Mouse (Mus musculus) brain, adult 2 months (tissue): ENCODE measurements around the gene Nln.

Source experiments
- DNase-seq: peaks from one replicate; pipeline ENCODE4 v3.0.0; 2011; ENCODE audit warnings: low read depth, low spot score

The Nln gene

DNA sequence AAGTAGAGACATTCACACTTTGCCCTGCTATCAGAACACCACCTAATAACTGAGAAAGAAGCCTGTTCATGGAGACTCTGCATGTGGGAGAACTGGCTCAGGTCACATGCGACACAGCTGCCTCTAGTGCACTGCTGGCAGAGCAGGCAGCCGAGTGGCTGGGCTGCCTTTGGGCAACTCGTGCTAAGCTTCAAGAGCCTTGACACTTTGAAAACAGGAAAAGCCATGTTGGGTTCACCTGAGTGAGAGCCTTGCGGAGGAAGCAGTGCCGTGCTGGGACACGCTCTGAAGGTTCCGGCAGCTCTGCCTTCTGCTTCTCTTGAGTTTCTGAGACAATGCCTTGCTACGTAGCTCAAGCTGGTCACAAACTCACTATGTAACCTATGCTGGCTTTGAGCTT is 66.7 kb downstream of the Nln start:
- DNase-seq: no peak

DNA sequence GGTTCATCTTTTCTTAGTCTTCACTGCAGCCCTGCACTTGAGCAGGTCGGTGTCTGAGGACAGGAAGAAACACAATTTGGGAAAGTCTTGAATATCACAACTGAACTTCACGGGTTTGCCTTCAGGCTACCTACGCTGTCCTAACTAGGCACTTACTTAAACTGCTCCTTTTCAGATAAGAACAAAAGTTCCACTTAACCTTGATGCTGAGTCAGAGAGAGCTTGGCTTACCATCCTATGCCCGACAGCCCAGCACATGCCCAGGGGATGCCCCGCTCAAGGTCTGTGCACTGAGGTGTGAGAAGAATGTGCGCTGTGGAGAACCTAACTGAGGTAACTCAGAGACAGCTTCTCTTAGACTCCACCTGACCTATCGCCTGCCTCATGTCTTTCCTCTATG is 67.9 kb downstream of the Nln start:
- DNase-seq: no peak

DNA sequence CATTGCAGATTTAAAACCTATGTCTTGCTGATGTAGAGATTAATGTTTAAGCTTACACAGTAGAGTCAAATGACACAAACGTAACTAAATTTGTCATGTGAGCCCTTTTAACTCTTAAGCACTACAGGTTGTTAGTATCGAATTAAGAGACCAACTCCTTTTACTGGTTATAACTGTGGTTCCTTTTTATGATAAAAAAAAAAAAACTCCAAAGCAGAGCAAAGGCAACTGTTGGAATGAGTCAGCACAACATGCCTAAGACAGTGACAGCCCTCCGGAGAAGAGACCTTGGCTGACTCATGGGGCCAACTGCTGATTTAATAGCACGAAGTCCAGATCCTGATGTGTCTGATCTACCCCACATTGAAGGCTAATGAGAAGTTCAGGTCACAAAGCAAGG is 68.5 kb downstream of the Nln start:
- DNase-seq: peak; percentile 72

DNA sequence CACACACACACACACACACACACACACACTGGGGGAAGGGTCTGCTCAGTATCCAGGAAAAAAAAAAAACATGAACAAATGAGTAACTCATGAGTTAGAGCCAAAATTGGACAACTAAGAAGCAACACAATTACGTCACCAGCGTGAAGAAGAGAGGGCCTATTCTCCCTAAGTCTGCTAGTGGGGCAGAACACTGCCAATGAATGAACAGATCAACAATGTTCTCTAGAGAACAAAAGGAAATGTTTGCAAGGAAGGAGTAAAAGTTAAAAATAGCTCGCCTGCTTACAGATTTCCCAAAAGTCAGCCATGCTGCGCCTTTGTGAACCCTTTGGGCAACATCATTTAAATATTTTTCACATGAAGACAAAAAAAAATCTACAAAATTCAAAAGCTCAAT is 69.6 kb downstream of the Nln start:
- peak; percentile 90 for DNase-seq

DNA sequence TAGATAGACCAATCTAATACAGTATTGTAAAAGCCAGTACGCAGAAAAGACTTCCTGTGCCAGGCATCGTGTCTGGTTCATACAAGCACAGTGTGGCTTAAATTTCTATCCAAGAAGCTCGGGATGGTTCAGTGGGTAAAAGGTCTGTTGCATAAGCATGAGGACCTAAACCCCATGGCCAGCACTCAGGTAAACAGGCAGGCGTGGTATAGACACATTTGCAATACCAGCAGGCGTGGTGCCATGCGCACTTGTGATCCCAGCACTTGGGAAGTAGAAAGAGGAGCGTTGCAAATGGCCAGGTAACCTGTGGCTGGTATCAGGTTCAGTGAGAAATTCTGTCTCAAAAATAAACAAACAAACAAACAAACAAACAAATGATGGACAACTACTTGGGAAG is 70.5 kb downstream of the Nln start:
- no peak for DNase-seq

DNA sequence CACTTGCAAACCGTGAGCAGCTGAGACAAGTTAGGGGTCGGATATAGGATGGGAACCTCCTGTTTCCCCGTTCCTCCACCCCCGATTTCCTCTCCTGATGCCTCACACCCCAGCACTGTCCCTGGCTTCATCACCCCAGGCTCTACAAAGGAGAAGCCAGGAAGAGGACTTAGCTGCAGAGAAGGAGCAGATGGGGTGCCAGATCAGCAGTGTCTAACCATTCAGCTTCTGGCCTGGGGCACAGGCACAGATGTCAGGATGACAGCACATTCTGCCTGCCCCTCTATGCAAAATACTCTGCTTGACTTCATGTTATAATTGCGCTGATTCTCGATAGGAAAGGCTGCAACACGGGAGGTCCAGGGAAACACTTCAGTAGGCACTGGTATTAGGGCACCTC is 71.1 kb downstream of the Nln start:
- DNase-seq: peak; percentile 60

DNA sequence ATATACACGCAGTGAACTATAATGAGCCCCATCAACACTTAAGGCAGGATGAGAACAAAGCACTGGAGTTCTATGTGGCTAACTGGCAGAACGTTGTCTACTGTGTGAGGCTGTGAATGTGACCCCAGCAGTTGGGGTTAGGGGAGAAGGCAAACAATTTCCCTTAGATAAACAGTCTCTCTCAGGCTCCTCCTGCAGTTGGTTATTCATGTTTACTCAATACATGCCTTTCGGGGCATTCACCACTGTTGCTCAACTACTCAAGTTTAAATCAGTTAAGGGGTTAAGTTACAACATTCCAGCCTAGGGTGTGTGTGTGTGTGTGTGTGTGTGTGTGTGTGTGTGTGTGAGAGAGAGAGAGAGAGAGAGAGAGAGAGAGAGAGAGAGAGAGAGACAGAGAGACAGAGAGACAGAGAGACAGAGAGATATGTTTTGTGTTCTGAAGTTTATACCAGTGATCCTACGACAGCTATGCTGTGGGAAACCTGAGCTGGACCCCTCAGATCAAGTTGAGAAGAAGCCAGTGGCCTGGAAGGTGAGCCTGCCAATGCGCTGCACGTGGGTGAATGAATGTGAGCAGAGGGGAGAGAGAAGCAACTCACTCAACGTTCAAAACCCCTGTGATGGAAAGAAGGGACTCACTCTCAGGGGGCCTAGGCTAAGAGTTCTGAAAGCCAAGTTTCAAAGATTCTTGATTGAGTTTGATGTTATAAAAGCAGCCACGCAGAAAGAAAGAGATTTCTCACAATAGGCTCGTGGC is 71.7 kb downstream of the Nln start:
- DNase-seq: no peak

DNA sequence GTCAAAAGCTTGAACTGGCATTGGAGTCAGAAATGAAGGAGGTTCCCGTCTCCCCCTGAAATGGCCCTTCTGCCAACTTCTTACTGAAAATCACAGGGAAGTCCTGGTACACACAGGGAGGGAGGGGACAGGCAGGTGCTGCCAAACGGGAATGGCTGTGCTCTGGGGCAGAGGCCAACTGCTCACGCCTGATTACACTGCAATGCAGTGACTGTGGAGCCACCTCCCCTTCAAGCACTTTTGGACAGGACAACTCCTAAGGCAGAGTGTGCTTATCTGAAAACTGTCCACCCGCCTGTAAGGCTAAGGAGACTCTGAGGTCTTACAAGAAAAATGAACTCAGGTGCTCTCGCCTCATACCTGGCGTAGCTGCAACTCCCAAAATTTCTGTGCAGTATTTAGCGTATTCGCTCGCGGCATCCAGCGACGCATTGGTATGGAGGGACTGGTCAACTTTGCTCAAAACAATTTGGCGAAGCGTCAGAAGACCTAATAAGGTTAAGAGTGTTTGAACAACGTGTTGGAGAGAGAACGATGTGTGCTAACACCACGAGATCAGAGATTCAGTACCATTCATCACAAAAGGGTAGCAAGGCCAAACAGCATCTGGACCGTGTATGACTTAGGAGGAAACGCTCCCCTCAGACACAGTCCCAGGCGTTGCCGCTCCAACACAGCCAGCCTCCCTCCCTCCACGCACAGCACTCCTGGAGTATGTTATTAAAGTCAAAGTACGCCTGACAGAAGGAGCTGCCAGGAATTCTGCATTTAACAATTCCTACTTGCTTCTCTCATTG is 72.7 kb downstream of the Nln start:
- DNase-seq: peak; percentile 47

DNA sequence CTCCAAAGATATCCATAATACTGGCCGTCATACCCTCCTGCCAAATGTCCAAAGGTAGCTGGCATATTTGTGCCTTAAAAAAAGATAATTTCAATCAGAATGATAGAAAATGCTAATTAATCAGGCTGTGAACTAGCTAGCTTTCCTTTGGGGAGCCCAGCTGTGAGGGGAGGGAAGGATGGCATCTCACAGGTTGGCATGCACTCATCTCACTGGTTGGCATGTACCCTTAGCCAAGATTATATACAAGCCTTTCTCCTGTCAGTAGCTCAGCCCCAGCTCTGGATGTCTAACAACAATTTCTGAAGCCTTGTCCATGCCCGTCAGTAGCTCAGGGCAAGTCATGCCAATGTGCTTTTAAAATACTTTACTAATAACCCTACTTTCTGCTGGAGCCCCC is 73.8 kb downstream of the Nln start:
- DNase-seq: no peak

DNA sequence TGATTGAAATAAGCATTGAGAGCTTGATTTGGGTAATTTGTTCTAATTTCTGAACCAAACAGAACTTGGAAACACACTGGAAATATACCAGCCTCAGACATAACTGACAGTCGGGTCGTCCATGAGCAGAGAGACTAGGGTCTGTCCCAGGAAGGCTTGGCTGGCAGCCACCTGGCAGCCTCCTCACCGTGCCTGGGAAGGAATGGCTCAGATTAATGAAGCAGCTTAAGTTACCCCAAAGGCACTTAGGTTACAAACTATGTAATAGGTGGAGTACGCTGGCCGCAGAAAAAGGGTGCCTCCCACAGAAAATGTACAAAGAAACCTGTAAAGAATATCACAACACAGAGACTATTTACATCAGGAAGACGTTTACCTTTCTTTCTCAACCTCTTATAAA is 74.6 kb downstream of the Nln start:
- DNase-seq: no peak

DNA sequence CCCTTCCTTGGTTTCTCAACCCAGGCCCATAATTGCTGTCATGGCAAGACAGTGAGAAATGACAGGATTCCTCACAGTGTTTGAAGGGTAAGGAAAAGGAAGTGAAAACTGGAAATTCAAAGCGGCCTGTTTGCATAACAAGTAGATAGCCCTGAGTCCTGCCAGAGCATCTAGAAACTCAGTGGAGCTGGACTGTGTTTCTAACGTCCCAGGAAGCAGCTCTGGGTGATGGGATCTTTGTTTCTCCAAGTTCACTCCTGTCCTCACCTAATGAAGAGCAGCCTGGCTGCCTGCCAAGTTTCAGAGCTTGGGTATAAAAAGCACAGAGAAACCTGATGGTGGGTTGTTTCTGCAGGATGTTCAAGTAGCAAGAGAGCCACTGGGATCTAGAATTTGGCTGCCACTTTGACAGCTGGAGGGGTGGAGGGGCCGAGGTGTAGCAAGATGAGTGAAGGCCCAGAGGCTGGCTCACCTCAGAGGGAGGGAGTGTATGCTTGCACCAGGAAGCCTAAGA is 76.7 kb downstream of the Nln start:
- peak; percentile 52 for DNase-seq

DNA sequence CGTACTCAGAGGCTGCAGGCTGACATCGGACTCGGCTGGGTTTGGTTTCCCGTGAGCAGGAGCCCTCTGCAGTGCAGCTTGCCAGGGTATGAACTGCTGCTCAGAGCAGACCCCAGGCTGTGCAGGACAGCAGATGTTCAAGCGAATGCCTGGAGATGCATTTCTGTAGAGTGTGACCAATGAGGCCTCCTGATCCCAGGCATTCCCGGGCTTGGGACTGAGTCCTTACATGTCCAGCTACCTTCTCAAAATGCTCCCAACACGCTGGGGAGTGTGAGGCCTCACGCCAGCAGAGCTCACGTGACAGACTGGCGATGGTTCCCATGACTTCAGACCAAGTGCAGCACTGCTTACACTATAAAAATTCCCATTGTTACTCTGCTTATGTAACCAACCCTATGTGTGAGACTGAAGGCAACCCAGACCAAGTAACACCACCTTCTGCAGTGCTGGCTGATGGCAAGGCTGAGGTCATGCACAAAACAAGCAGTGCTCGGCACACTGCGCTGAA is 77.5 kb downstream of the Nln start:
- DNase-seq: peak; percentile 91

DNA sequence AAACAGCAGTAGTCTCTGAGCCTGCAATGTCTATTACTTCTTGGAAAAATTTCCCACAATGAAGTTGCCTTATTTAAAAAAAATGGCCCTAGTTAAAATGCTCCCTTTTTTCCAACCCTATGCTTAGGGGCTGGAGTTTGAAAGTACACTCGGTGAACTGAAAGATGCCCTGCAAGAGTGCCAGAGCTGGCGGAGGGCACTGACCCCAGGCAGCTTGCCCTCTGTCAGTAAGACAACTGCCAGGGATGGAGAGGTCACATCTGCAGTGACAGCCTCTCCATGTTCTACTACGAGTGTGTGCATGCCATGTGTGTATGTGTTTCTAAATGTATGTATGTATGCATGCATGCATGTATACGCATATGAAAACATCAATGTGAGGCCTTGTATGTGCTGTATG is 78.5 kb downstream of the Nln start:
- no peak for DNase-seq

DNA sequence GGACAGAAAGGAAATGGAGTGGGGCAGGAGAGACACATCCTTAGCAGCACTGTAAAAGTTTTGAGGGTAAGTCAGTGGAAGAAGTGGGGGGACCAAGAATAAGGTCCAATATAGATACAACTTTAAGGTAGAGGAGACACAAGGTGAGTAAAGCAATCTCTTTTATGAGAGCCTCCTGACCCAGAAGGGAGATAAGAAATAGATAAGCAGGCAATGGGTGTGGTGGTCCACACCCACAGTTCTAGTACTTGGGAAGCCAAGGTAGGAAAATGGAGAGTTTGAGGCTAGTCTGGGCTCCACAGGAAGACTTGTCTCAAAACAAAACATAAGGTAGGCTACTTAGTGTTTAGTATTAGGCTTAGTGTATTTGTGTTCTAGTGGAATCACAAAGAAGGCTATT is 79.9 kb downstream of the Nln start:
- DNase-seq: no peak

DNA sequence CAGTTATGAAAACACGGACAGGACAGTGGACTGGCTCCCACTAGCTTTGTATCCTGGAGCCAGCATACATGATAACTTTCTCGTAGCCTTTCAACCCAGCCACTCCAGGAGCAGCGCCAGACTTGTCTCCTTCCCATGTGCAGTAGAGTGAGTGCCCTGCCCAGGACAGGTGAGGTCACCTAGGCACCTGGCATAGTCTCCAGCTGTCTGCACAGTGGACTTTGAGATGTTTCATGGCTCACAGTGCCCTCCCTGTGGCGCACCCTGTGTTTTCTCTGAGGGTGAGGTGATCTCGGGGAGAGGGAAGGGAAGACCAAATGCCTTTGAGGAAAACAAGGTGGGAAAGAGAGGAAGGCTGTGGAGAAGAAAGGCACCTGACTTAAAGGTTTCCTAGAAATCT is 80.3 kb downstream of the Nln start:
- DNase-seq: no peak

DNA sequence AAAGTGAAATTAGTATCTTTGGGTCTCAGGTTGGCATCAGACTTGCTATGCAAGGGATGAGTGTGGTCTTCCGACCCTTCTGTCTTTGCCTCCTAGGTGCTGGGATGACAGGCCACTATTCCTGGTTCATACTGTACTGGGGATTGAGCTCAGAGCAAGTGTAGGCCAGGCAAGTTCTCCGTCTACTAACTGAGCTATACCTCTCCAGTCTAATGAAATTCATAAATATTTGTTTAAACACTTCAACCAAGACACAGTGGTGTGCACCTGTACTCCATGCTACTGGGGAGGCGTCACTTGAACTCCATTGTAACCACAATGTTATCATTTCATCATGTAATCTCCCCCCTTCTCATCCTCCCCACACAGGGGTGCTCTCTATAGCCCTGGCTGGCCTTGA is 82.9 kb downstream of the Nln start:
- no peak for DNase-seq

DNA sequence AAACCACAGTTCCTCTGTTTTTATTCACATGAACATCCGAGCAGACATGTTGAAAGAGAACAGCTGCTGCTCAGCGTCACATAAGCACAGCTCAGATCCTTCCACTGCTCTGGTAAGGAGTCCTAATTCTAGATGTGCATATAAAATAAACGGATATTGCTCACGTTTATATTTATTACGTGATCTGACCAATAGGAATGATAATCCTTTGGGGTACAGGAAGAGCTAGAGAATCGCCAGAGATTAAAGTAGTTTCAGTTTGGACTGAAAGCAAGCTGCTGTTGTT is 83.8 kb downstream of the Nln start:
- no peak for DNase-seq

DNA sequence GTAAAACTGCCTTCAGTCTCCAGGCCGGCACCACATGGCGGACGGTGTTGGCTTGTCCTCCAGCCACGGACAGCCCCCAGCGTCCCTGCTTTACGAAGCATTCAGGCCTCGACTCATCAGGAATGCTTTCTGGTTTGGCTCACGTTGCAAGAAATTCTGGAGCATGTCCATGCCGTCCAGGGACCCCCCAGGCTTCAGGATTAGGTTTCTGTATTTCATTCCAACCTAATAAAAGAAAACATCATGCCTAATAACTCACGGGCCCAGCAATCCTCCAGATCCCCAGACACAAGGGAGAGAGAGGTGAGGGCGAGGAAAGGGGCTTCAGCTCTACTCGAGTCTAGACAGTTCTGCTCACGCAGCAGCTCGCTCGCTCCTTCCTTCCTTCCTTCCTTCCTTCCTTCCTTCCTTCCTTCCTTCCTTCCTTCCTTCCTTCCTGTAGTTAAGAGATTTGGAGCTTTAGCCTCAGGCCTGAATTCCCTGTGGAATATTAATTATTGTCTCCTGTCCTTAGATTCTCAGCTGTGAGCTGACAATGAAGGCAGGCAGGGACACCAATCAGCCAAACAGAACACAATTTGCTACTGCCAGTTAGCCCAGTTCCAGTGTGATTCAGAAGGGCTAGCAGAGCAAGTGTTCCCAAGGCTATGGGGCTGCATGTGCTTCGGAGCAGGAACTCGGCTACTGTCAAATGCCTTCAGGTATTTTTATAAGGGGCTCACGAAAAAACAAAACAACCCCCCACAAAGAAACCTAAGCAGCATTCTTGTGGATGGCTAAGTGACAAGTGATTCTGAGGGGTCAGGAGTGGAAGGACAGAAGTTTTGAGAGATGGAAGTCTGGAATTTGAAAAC is 84.3 kb downstream of the Nln start:
- DNase-seq: peak; percentile 49

DNA sequence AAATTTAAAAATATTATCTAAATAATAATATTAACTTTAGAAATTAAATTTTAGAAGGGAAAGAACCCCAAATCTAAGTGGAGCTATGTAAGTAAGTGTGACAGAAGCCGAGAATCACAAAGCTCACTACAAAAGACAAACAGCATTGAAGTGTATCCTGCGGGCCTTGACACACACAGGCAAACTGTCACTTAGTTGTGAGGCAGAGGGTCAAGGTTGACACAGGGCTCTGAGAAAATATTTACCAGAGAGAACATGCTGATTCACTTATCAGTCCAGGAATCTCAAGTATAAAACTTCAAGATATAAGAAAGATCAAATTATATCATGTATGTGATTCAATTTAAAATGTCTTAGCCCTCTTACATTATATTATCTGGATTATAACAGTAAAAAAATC is 85.1 kb downstream of the Nln start:
- DNase-seq: no peak

DNA sequence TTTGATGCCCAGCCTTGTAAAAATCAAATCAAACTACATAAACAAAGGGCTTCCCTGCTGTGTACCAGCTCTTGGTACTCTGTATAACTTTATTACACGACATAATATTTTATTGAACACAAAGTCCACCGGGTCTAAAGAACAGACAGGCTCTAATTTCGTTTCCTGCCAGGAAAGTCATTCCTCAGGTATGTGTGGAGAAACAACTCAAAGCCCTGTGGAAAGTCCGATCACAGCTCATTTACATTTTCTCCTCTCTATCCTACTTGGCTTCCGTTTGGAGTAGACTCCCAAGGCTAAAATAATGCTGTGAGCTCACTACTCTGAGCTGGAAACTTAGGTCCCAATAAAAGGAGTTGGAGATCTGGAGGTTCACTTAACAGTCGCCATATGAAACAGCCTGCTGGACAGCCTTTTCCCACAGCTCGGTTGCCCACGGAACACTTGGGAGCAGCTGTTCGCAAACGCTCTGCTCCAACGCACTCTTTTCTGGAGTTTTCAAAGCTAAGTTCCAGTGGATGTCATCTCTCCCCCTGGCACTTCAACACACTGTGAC is 86.0 kb downstream of the Nln start:
- peak; percentile 72 for DNase-seq

DNA sequence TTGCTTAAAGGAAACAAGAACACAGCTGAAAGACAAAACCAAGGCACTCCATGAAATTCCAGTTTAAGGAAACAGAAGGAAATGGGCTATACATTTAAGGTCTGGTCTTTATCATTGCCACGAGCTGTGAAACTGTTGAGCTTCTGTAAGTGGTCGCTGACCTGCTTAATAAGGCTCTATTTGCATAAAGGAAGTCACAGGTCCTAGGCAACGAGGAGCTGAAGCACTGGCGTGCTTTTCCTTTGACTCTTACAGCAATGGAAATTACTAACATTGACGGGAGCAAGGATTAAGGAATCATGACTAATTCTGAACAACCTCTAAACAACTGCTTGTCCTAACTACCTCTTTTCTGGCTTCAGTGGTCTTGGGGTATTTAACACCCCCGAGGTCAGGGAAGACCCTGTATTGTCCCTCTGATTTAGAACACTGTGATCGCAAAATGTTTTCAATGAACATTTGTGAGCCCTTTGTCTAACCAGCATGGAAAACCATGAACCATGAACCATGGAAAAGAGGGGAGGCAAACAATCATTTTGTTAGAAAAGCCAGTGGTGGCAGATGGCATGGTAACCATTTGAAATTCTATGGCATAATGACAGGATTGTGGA is 90.8 kb downstream of the Nln start:
- DNase-seq: no peak
